Mouse (Mus musculus): Measurements from ENCODE around the gene Ppp1r1a. TPM values are rescaled to one million over a fixed set of nuclear protein-coding genes. Genes with fewer than 3 reads are reported as not detected.
A peak's percentile ranks its signal among the peaks of the same experiment; 100 is the strongest.

Ppp1r1a gene
- polyA plus RNA-seq, 1 experiment from 2014 or later: 10.3 TPM

- 65% methylated on average over 3 of the region's 3 CpGs for WGBS
- Histone ChIP-seq H3K9ac (no peak overlapping the region), H3K4me3 (replicated peaks) (no peak overlapping the region), H3K4me2 (replicated peaks) (no peak overlapping the region), H3K4me1 (replicated peaks) (peaks cover 10% of the 10 kb centered on the region; the same call in 1 of the 2 replicates), H3K9me3 (no peaks in the 10 kb centered on the region), H3K27me3 (replicated peaks) (0 out of 2 replicates have a peak, but pooled peaks cover 5% of the 10 kb centered on the region), H3K36me3 (no peaks in the 10 kb centered on the region), H3K27ac (no peak overlapping the region)
- no peak for ATAC-seq
Observed at GRCm38 (mm10) chr15:103509317-103509716, 28.5 kb downstream of the Ppp1r1a start.

- Histone ChIP-seq H3K36me3 (no peaks in the 10 kb centered on the region), H3K9ac (no peak overlapping the region), H3K27me3 (replicated peaks) (peaks cover 16% of the 10 kb centered on the region), H3K4me3 (replicated peaks) (peak overlapping the region; percentile 55), H3K4me1 (replicated peaks) (peaks cover 8% of the 10 kb centered on the region; the same call in 1 of the 2 replicates), H3K9me3 (no peaks in the 10 kb centered on the region), H3K4me2 (replicated peaks) (peak overlapping the region; percentile 96), H3K27ac (no peak overlapping the region)
- ATAC-seq: no peak
- WGBS: 49% methylated on average over 12 of the region's 12 CpGs
Observed at GRCm38 (mm10) chr15:103503660-103504059, 34.1 kb downstream of the Ppp1r1a start.

GRCm38 (mm10) chr15:103503251-103503600 lies 34.6 kb downstream of the Ppp1r1a start:
- peaks cover 8% of the 10 kb centered on the region; the same call in 1 of the 2 replicates for H3K4me1 ChIP-seq (replicated peaks)
- no peaks in the 10 kb centered on the region for H3K36me3 ChIP-seq
- peak overlapping the region; percentile 55 for H3K4me3 ChIP-seq (replicated peaks)
- no peaks in the 10 kb centered on the region for H3K9me3 ChIP-seq
- peak overlapping the region; percentile 96 for H3K4me2 ChIP-seq (replicated peaks)
- no peak overlapping the region for H3K27ac ChIP-seq
- peak overlapping the region; percentile 51 for H3K9ac ChIP-seq
- ATAC-seq: peak; percentile 69
- H3K27me3 ChIP-seq (replicated peaks): peaks cover 16% of the 10 kb centered on the region
- WGBS: 2% methylated on average over 15 of the region's 15 CpGs

- peaks cover 16% of the 10 kb centered on the region for H3K27me3 ChIP-seq (replicated peaks)
- H3K27ac ChIP-seq: no peak within 1 kb of the TSS
- no peaks in the 10 kb centered on the region for H3K36me3 ChIP-seq
- H3K4me1 ChIP-seq (replicated peaks): peaks cover 8% of the 10 kb centered on the region; the same call in 1 of the 2 replicates
- peak within 1 kb of the TSS; percentile 96 for H3K4me2 ChIP-seq (replicated peaks)
- peak; percentile 94 for ATAC-seq
- H3K9me3 ChIP-seq: no peaks in the 10 kb centered on the region
- peak within 1 kb of the TSS; percentile 51 for H3K9ac ChIP-seq
- H3K4me3 ChIP-seq (replicated peaks): peak within 1 kb of the TSS; percentile 55
- WGBS: 2% methylated on average over 36 of the region's 63 CpGs
Observed at GRCm38 (mm10) chr15:103502435-103503250, 35.2 kb downstream of the Ppp1r1a start, which contains the start of gene Pde1b. Pde1b (plus strand) TSS chr15:103503034.

- H3K4me3 ChIP-seq (replicated peaks): no peak overlapping the region
- no peak overlapping the region for H3K27ac ChIP-seq
- H3K4me1 ChIP-seq (replicated peaks): peaks cover 8% of the 10 kb centered on the region; the same call in 1 of the 2 replicates
- no peak overlapping the region for H3K4me2 ChIP-seq (replicated peaks)
- ATAC-seq: no peak
- H3K9me3 ChIP-seq: no peaks in the 10 kb centered on the region
- H3K9ac ChIP-seq: no peak overlapping the region
- peaks cover 14% of the 10 kb centered on the region for H3K27me3 ChIP-seq (replicated peaks)
- H3K36me3 ChIP-seq: no peaks in the 10 kb centered on the region
- WGBS: 45% methylated on average over 2 of the region's 2 CpGs
Observed at GRCm38 (mm10) chr15:103501186-103501585, 36.6 kb downstream of the Ppp1r1a start.

GRCm38 (mm10) chr15:103500723-103501122 lies 37.1 kb downstream of the Ppp1r1a start:
- H3K9me3 ChIP-seq: no peaks in the 10 kb centered on the region

GRCm38 (mm10) chr15:103498157-103498556 lies 39.6 kb downstream of the Ppp1r1a start:
- peaks cover 6% of the 10 kb centered on the region; the same call in 1 of the 2 replicates for H3K4me1 ChIP-seq (replicated peaks)
- H3K9me3 ChIP-seq: no peaks in the 10 kb centered on the region
- no peak overlapping the region for H3K4me3 ChIP-seq (replicated peaks)
- H3K4me2 ChIP-seq (replicated peaks): no peak overlapping the region
- no peak overlapping the region for H3K9ac ChIP-seq
- no peak for ATAC-seq
- WGBS: 35% methylated on average over 3 of the region's 3 CpGs
- 0 out of 2 replicates have a peak, but pooled peaks cover 2% of the 10 kb centered on the region for H3K27me3 ChIP-seq (replicated peaks)
- no peak overlapping the region for H3K27ac ChIP-seq
- H3K36me3 ChIP-seq: no peaks in the 10 kb centered on the region

More at GRCm38 (mm10) chr15:103500723-103501122, 37.1 kb downstream of the Ppp1r1a start:
- Histone ChIP-seq H3K4me2 (replicated peaks) (no peak overlapping the region), H3K9ac (no peak overlapping the region), H3K27ac (no peak overlapping the region), H3K36me3 (no peaks in the 10 kb centered on the region), H3K4me1 (replicated peaks) (peaks cover 8% of the 10 kb centered on the region; the same call in 1 of the 2 replicates), H3K4me3 (replicated peaks) (no peak overlapping the region), H3K27me3 (replicated peaks) (peaks cover 14% of the 10 kb centered on the region)
- WGBS: 81% methylated on average over 1 of the region's 1 CpGs
- no peak for ATAC-seq

GRCm38 (mm10) chr15:103496204-103497140 lies 41.3 kb downstream of the Ppp1r1a start:
- Histone ChIP-seq H3K9me3 (no peaks in the 10 kb centered on the region), H3K27me3 (replicated peaks) (no peaks in the 10 kb centered on the region), H3K36me3 (no peaks in the 10 kb centered on the region), H3K9ac (no peak overlapping the region), H3K4me2 (replicated peaks) (no peak overlapping the region), H3K4me3 (replicated peaks) (no peak overlapping the region), H3K4me1 (replicated peaks) (no peaks in the 10 kb centered on the region), H3K27ac (no peak overlapping the region)
- ATAC-seq: no peak
- WGBS: 68% methylated on average over 10 of the region's 10 CpGs

- 69% methylated on average over 4 of the region's 4 CpGs for WGBS
- Histone ChIP-seq H3K36me3 (no peaks in the 10 kb centered on the region), H3K9ac (no peak overlapping the region), H3K27me3 (replicated peaks) (no peaks in the 10 kb centered on the region), H3K4me3 (replicated peaks) (no peak overlapping the region), H3K4me2 (replicated peaks) (no peak overlapping the region), H3K4me1 (replicated peaks) (no peaks in the 10 kb centered on the region), H3K9me3 (no peaks in the 10 kb centered on the region), H3K27ac (no peak overlapping the region)
- no peak for ATAC-seq
Observed at GRCm38 (mm10) chr15:103488336-103488735, 49.5 kb downstream of the Ppp1r1a start.

GRCm38 (mm10) chr15:103486658-103487057 lies 51.1 kb downstream of the Ppp1r1a start:
- H3K4me3 ChIP-seq (replicated peaks): no peak overlapping the region
- ATAC-seq: no peak
- no peaks in the 10 kb centered on the region for H3K9me3 ChIP-seq
- no peak overlapping the region for H3K4me2 ChIP-seq (replicated peaks)
- 79% methylated on average over 1 of the region's 1 CpGs for WGBS
- H3K27me3 ChIP-seq (replicated peaks): no peaks in the 10 kb centered on the region
- H3K4me1 ChIP-seq (replicated peaks): no peaks in the 10 kb centered on the region
- H3K27ac ChIP-seq: no peak overlapping the region
- H3K36me3 ChIP-seq: no peaks in the 10 kb centered on the region
- H3K9ac ChIP-seq: no peak overlapping the region

- Histone ChIP-seq H3K36me3 (no peaks in the 10 kb centered on the region), H3K4me3 (replicated peaks) (no peak overlapping the region), H3K27me3 (replicated peaks) (no peaks in the 10 kb centered on the region), H3K9me3 (no peaks in the 10 kb centered on the region), H3K9ac (no peak overlapping the region), H3K4me1 (replicated peaks) (no peaks in the 10 kb centered on the region), H3K27ac (no peak overlapping the region), H3K4me2 (replicated peaks) (no peak overlapping the region)
- no peak for ATAC-seq
- WGBS: 49% methylated on average over 3 of the region's 3 CpGs
Observed at GRCm38 (mm10) chr15:103485106-103485505, 52.7 kb downstream of the Ppp1r1a start.

GRCm38 (mm10) chr15:103484490-103484889 lies 53.3 kb downstream of the Ppp1r1a start:
- no peak for ATAC-seq
- no peaks in the 10 kb centered on the region for H3K4me1 ChIP-seq (replicated peaks)
- H3K36me3 ChIP-seq: no peaks in the 10 kb centered on the region
- H3K27me3 ChIP-seq (replicated peaks): no peaks in the 10 kb centered on the region
- no peak overlapping the region for H3K4me2 ChIP-seq (replicated peaks)
- H3K9ac ChIP-seq: no peak overlapping the region
- H3K27ac ChIP-seq: no peak overlapping the region
- 48% methylated on average over 2 of the region's 2 CpGs for WGBS
- H3K9me3 ChIP-seq: no peaks in the 10 kb centered on the region
- H3K4me3 ChIP-seq (replicated peaks): no peak overlapping the region
